Mouse (Mus musculus): ENCODE data around the gene Col19a1.
A peak's percentile ranks its signal among the peaks of the same experiment; 100 is the strongest.

The Col19a1 gene

DNA sequence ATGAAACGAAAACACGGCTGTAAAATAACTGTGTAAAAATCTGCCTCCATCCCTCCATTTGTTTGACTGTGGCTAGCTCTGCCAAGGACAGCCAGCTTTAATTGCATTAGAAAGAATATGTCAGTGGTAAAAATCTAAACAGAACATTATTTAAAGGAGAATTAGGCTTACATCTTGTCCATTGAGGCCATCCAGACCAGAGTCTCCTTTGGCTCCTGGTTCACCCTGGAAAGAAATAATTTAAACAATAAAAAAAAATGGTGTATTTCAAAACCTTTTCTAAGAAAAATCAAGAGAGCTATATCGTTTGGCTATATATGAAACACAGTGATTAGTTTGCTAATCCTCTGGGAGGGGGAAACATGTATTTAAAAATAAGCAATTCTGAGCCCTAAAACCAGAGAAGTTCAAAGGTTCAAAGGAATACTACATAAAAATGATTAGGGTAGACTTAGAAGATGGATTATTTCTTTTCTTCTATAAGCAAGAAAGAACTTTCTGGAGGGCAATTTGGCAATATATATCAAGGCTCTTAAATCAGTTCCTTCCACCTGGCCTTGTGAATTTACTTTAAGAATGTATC lies 125.9 kb downstream of the Col19a1 start:
- no peak for DNase-seq (ENCODE audit: low read depth, low spot score)

GRCm38 (mm10) chr1:24458015-24458414 lies 129.3 kb downstream of the Col19a1 start:
- DNase-seq (ENCODE audit: low read depth, low spot score): no peak

GRCm38 (mm10) chr1:24452572-24453269 lies 134.6 kb downstream of the Col19a1 start:
- DNase-seq (ENCODE audit: low read depth, low spot score): no peak

DNA sequence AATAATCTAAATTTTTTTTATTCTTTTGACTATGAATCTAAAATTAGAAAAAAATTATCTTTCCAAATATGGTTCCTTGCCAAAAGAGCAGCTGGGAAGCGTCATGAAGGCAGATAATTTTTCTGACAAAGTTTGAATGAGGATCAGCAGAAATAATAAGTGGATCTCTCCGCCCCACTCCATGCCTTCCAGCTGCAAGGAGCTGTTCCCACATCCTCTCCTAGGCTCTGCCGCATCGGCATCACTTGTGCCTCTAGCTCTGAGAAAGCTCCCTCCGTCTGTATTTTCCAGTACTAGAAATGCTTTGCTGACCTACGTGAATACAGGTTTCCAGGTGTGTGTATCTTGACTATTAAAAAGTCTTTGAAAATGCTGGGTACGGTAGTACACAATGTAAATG lies 135.1 kb downstream of the Col19a1 start:
- no peak for DNase-seq (ENCODE audit: low read depth, low spot score)

DNA sequence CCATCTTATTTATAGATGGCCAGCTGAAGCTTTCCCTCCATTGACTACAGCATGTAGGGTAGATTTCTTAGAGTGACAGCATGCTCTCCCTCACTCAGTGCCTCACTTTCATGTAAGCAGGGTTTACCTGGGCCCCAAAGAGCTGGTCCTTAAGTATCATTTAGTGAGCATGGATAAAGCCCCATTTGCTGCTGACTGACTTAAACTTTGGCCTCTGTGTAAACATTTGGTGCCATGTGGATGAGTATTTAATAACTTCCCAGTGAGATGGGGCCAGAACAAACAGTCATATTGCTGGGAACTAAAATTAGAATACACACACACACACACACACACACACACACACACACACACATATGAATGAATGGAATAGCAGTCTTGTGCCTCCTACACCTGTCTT lies 149.8 kb downstream of the Col19a1 start:
- no peak for DNase-seq (ENCODE audit: low read depth, low spot score)

DNA sequence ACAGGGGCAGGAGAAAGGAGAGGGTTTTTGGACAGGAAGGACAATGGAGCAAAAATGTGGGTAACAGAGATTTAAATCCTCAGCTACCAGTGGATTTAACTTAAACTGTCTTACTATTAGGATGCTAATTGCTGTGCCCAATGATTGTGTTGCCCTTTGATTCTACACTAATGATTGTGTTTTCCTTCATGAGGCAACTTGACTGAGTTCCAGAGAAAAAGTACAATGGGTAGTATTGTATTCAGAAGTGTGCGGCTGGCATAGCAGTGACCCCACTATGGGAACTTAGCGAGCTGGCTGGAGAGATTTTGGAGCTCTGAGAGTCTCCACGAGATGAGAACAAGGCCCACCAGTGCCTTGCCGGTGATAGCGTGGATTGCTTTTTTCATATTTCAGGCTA lies 159.0 kb downstream of the Col19a1 start:
- DNase-seq (ENCODE audit: low read depth, low spot score): no peak

- peak; percentile 4 for DNase-seq (ENCODE audit: low read depth, low spot score)
Observed at GRCm38 (mm10) chr1:24378125-24378821, 209.0 kb downstream of the Col19a1 start.

DNA sequence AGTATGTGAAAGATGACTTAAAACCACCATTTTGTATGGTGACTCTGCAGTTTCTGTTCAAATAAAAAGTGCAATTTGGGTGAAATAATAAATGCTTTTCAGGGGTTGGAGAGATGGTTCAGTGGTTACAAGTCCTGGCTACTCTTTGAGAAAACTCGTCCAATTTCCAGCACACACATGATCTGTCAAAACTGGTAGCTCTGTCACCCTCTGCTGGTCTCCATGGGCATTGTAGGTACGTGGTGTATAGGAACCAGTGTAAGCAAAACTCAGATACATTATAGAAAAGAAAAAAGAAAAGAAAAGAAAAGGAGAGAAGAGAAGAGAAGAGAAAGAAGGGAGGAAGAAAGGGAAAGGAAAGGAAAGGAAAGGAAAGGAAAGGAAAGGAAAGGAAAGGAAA lies 212.4 kb downstream of the Col19a1 start:
- no peak for DNase-seq (ENCODE audit: low read depth, low spot score)

- no peak for DNase-seq (ENCODE audit: low read depth, low spot score)
Observed at GRCm38 (mm10) chr1:24373671-24374070, 213.6 kb downstream of the Col19a1 start.

DNA sequence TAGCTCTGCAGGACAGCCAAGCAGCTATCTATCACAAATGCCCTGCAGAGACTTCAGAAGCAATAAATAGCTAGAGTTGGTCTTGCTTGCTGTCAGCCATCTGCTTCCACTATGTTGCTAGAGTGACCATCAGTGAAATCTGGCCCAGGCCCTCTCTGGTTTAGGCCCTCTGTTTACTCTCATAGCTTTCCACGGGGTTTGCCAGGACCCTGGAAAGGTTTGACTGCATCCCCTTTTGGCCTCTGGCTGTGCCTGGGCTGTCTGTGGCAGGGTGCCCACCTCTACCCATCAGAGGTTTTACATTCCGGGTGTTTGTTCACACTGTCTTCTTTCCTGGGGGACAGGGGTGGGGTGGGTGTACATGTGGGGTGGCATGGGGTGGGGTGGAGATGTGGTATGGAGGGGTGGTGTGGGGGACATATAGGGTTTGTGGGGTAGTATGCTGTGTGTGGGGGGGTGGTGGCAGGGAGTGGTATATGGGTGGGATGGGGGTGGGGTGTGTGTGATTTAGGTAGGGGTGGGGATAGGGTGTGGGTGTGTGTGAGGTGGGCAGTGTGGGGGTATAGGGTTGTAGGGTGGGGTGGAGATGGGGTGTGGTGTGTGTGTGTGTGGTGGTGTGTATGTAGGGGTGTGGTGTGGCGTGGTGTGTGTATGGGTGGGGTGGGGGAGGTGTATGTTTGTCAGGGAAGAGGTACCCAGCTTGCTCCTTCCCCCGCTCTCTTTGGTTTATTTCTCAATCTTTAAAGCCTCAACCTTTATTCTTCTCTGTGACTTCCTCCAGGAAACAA lies 214.6 kb downstream of the Col19a1 start:
- no peak for DNase-seq (ENCODE audit: low read depth, low spot score)

DNA sequence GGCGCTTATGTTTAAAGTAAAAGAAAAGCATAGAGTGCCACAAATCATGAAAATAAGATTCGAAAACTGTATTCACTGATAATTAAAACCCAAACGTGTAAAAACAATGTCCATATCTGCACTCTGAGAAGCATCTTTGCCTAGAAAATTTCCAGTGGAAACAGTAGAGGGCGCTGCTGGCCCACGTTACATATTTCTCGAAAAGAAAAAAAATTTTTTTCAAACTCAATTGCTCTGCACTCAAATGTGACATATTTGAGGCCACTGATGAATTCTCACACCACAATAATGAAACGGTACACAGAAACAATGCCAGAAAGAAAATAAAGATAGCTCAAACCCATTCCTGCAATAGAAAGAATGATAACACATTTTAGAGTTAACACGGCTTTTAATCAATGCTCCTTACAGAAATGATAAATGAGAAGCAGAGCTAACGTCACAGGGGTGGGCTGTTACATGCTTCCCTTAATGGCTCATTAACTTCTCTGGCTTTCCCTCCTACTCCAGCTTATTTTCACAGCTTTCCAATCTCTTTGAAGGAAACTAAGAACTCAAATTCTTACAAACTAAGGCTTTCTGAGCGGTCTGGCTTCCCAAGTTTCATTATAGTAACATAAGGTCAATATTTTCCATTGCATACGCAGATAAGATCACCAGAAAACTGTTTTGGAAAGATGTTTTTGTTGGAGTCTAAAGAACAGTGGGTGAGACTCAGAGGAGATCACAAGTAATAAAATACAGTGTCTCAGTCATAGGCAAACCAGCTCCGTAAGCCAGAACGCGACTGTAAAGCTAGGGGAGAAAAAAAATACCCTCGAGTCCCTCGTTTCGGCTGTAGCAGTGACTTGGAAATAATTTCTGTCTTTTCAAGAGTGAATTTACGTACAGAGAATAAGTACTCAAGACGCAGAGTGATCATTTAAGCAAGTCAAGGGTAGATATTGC lies 219.4 kb downstream of the Col19a1 start:
- DNase-seq (ENCODE audit: low read depth, low spot score): no peak

DNA sequence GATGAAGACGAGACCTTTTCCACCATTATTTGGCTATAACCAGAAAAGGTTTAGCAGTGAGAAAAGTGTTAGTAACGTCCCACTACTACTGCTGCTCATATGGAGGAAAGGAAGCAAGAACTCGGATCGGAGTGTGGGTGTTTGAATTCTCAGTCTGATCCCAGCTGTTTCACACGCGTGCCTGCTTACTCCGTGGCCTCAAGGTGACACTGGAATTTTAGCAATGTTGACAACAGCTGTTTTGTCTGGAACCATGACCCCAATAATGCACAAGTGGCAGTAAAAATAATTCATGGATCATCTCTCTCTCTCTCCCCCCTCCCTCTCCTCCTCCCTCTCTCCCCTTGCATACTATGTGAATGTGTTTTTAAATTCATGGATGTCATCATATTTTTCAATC lies 222.5 kb downstream of the Col19a1 start:
- DNase-seq (ENCODE audit: low read depth, low spot score): no peak

- no peak for DNase-seq (ENCODE audit: low read depth, low spot score)
Observed at GRCm38 (mm10) chr1:24361990-24362635, 225.2 kb downstream of the Col19a1 start.

- DNase-seq (ENCODE audit: low read depth, low spot score): no peak
Observed at GRCm38 (mm10) chr1:24349462-24350217, 237.6 kb downstream of the Col19a1 start.

GRCm38 (mm10) chr1:24347621-24348160 lies 239.6 kb downstream of the Col19a1 start:
- DNase-seq (ENCODE audit: low read depth, low spot score): no peak

DNA sequence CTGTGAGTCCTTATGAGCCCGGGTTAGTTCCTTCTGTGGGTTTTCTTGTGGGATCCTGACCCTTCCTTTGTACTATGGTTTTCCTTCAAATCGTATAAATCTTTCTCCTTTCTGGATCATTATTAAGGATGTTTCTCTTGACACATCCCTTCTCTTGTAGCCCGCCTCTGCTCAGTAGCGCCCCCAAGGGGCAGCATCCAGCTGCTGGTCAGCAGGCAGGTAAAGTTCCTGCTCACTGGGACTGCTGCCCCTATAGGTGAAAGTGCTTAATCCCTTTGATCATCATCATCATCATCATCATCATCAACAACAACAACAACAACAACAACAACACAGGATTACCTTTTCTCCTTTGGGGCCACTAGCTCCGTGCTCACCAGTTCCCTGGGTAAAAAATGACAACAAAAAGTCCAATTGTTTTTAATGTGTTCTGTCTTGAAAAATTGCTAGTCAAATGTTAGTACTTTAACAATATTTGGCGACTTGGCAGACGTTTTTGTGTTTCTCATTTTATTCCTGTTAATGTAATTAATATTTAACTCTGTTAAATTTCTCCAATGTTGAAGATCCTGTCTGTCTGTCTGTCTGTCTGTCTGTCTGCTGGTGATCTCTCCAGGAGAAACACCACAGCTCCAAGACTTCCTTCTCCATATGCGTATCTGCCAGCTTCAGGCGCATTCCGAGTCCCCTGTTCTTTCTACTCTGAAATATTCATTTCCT lies 249.6 kb downstream of the Col19a1 start:
- no peak for DNase-seq (ENCODE audit: low read depth, low spot score)

DNA sequence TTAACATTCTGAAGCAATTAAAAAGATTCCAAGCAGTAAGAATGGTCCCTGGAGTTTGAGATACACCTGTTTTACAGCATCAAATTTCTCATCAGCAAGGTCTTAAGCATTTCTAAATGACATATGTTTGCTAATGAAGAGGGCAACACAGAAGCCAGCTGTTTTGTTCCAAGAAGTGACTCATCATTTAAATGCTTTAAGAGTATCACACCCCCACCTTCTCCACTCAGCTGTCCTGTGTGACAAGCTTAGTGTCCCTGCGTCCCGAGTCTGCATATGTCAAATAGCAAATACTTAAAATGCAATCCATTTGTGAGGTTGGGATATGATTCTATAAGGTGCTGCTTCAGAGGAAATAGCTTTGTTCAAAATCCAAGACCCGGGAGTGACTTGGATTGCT lies 251.2 kb downstream of the Col19a1 start:
- no peak for DNase-seq (ENCODE audit: low read depth, low spot score)

DNA sequence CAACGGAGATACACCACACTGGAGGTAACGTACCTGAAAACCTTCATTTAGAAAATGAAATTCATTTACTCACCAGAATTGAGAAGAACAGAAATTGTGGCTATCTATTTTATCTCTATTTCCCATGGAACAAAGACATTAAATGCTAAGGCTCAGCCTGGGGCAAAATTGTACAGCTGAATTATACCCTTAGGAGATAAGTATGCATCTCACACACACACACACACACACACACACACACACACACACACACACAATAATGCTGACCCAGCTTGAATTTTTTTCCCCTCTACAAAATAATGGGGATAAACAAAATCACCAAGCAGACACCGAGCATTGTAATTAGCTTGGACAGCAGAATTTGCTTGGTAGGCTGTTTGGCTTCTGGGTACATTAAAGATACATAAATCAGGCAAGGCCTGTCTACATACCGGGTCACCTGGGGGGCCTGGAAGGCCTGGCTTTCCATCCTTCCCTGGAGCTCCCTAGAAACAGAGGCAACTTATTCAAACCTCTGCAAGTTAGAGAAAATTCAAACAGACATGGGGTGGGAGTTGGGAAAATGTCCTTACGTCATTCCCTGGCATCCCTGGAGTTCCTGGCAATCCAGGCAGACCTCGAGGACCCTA lies 270.2 kb downstream of the Col19a1 start:
- DNase-seq (ENCODE audit: low read depth, low spot score): no peak
